Mouse (Mus musculus) CH12.LX (cell line): ENCODE measurements around the gene Ift43. TPM values are rescaled to one million over a fixed set of nuclear protein-coding genes. Genes with fewer than 3 reads are reported as not detected.

Experiments used
- DNase-seq: peaks from one replicate; pipeline ENCODE4 v3.0.0-alpha.2; 2013; ENCODE audit errors: extremely low read depth
- H3K27ac ChIP-seq: 2 replicates; pipeline ENCODE4 v1.5.1; 2012; ENCODE audit warnings: low read depth, mild to moderate bottlenecking, control low read depth, moderate library complexity; ENCODE audit not compliant: insufficient read depth
- H3K27me3 ChIP-seq: replicated peaks from 2 replicates; pipeline ENCODE3; 2012; ENCODE audit warnings: inconsistent platforms
- H3K36me3 ChIP-seq, 2 experiments: replicated peaks in 1 of 2; 2 replicates each; pipeline versions ENCODE3 to v1.6.1; 2012; ENCODE audit warnings: inconsistent platforms in 1 of 2, low read length in 1 of 2, mild to moderate bottlenecking in 1 of 2, mixed read lengths in 1 of 2, moderate library complexity in 1 of 2; ENCODE audit not compliant: control insufficient read depth in 1 of 2, insufficient read depth in 1 of 2
- H3K4me1 ChIP-seq, 2 experiments: 2 replicates each; pipeline ENCODE4 v1.6.1; 2012; ENCODE audit warnings: inconsistent platforms in 1 of 2, moderate library complexity in 1 of 2; ENCODE audit not compliant: insufficient read depth in 2 of 2, control insufficient read depth in 1 of 2
- H3K4me2 ChIP-seq: 2 replicates; pipeline ENCODE4 v1.6.1; 2012; ENCODE audit warnings: low read depth, mild to moderate bottlenecking, control low read depth; ENCODE audit not compliant: poor library complexity, insufficient read depth, severe bottlenecking
- H3K4me3 ChIP-seq, 3 experiments: fragments of 150-350 bp in 1 of 3; sonication (generic) in 1 of 3; replicated peaks in 1 of 3; 2 replicates each; pipeline versions ENCODE3 to v1.5.1; 2011 to 2012; ENCODE audit warnings: low read depth in 2 of 3, low read length in 2 of 3, mild to moderate bottlenecking in 2 of 3, moderate library complexity in 2 of 3, control low read depth in 1 of 3, improper control_type of control experiment in 1 of 3, inconsistent platforms in 1 of 3, mixed read lengths in 1 of 3; ENCODE audit not compliant: poor library complexity in 1 of 3
- H3K79me2 ChIP-seq: replicated peaks from 2 replicates; pipeline ENCODE4 v1.6.1; 2012; ENCODE audit warnings: mild to moderate bottlenecking, moderate library complexity; ENCODE audit not compliant: control insufficient read depth, poor library complexity, insufficient read depth, severe bottlenecking; ENCODE audit errors: extremely low read depth
- H3K9ac ChIP-seq: 2 replicates; pipeline ENCODE4 v1.6.1; 2012; ENCODE audit warnings: low read depth, mild to moderate bottlenecking, control low read depth, moderate library complexity; ENCODE audit not compliant: insufficient read depth
- H3K9me3 ChIP-seq: replicated peaks from 2 replicates; pipeline ENCODE3; 2012; ENCODE audit warnings: low read length, inconsistent platforms, mixed read lengths
- BHLHE40 ChIP-seq: IDR thresholded peaks from 2 replicates; pipeline ENCODE4 v1.6.1; 2011; ENCODE audit warnings: mild to moderate bottlenecking, low read depth, low read length, improper control_type of control experiment
- CHD2 ChIP-seq: IDR thresholded peaks from 2 replicates; pipeline ENCODE4 v1.6.1; 2011; ENCODE audit warnings: low read length, improper control_type of control experiment
- ELF1 ChIP-seq: IDR thresholded peaks from 2 replicates; pipeline ENCODE4 v1.6.1; 2014; ENCODE audit warnings: low read depth, mild to moderate bottlenecking, inconsistent platforms, low read length, improper control_type of control experiment
- GABPA ChIP-seq: IDR thresholded peaks from 2 replicates; pipeline ENCODE4 v1.6.1; 2012; ENCODE audit warnings: low read depth, low read length, improper control_type of control experiment, inconsistent platforms; ENCODE audit not compliant: insufficient replicate concordance
- JUN ChIP-seq: IDR thresholded peaks from 2 replicates; pipeline ENCODE4 v1.6.1; 2011; ENCODE audit warnings: low read depth, mild to moderate bottlenecking, low read length, improper control_type of control experiment, moderate library complexity; ENCODE audit not compliant: insufficient read depth
- MAX ChIP-seq: IDR thresholded peaks from 2 replicates; pipeline ENCODE4 v1.6.1; 2011; ENCODE audit warnings: low read length, improper control_type of control experiment
- MAZ ChIP-seq: IDR thresholded peaks from 2 replicates; pipeline ENCODE4 v1.6.1; 2012; ENCODE audit warnings: low read depth, mild to moderate bottlenecking, inconsistent platforms, low read length, improper control_type of control experiment, moderate library complexity
- MXI1 ChIP-seq: IDR thresholded peaks from 2 replicates; pipeline ENCODE4 v1.6.1; 2011; ENCODE audit warnings: mild to moderate bottlenecking, low read depth, low read length, improper control_type of control experiment
- MYC ChIP-seq: IDR thresholded peaks from 2 replicates; pipeline ENCODE4 v1.6.1; 2011; ENCODE audit warnings: low read depth, mild to moderate bottlenecking, improper control_type of control experiment, low read length
- NELFE ChIP-seq: IDR thresholded peaks from 2 replicates; pipeline ENCODE4 v1.6.1; 2011; ENCODE audit warnings: low read depth, low read length, improper control_type of control experiment
- PAX5 ChIP-seq: IDR thresholded peaks from 2 replicates; pipeline ENCODE4 v1.6.1; 2012; ENCODE audit warnings: low read length, inconsistent platforms, mixed read lengths
- POLR2AphosphoS2 ChIP-seq: IDR thresholded peaks from 2 replicates; pipeline ENCODE4 v1.6.1; 2011; ENCODE audit warnings: low read depth, low read length, improper control_type of control experiment
- RCOR1 ChIP-seq: conservative IDR thresholded peaks from 2 replicates; pipeline ENCODE4 v1.6.1; 2012; ENCODE audit warnings: low read depth, mild to moderate bottlenecking, inconsistent platforms, low read length, improper control_type of control experiment
- SIN3A ChIP-seq: IDR thresholded peaks from 2 replicates; pipeline ENCODE4 v1.6.1; 2012; ENCODE audit warnings: low read length, improper control_type of control experiment, inconsistent platforms
- SMC3 ChIP-seq: IDR thresholded peaks from 2 replicates; pipeline ENCODE4 v1.6.1; 2011; ENCODE audit warnings: low read depth, low read length, improper control_type of control experiment
- ZKSCAN1 ChIP-seq: IDR thresholded peaks from 2 replicates; pipeline ENCODE4 v1.6.1; 2012; ENCODE audit warnings: low read depth, inconsistent platforms, low read length, improper control_type of control experiment, borderline replicate concordance
- ZNF384 ChIP-seq: IDR thresholded peaks from 2 replicates; pipeline ENCODE4 v1.6.1; 2012; ENCODE audit warnings: low read depth, low read length, improper control_type of control experiment, inconsistent platforms
- dilution Hi-C: fragments of 300-500 bp; cut with MboI; formaldehyde crosslinking; loops from 2 replicates; pipeline ENCODE4 v1.14.3; 2020; ENCODE audit warnings: low sequenced_read_pairs; ENCODE audit not compliant: extremely low pct_unique_long_range_greater_than_20kb, extremely low pct_ligation_motif_present
- in situ Hi-C: fragments of 300-500 bp; cut with MboI; formaldehyde crosslinking; loops from 3 replicates; pipeline ENCODE4 v1.14.3; 2019; ENCODE audit warnings: low sequenced_read_pairs, low pct_ligation_motif_present, low pct_unique_long_range_greater_than_20kb, mixed read lengths
- polyA plus RNA-seq: library from polyadenylated mRNA; unstranded; fragments of >175 nt; gene quantifications from 2 replicates; pipeline ENCODE4 v1.2.1, GENCODE M21; 2012; ENCODE audit warnings: low read depth; ENCODE audit not compliant: insufficient read length
- total RNA-seq, 2 experiments: library from RNA; depleted of rRNA; stranded (reverse); fragments of 300-350 nt in 1 of 2; fragments of >200 nt in 1 of 2; gene quantifications; 2 replicates each; pipeline ENCODE4 v1.2.3; 2012 to 2014

Gene Ift43
- total and polyA plus RNA-seq, 3 experiments = 2.0 to 8.6 (median 2.8) TPM

DNA sequence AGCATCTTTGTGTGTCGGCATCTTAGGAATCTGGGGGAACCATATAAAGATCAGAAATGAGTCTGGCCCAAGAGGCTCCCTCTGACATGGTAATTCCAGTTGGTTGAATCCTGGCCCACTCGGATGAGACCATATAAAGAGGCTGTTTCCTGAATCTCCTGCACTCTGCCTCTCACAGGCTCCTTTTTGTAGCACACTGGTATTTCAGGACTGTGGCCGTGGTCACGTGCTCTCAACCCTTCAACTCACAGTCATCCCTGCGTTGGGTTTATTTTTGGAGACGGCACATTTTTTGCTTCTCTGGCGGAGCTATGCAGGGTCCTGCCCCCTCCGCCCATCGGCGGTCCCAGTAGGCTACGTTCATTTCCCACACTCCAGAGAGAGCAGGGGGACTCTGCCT is 22.0 kb downstream of the Ift43 start:
- Histone ChIP-seq H3K36me3 (no peaks in the 10 kb centered on the region), H3K9ac (no peak overlapping the region)
- DNase-seq = no peak
- TF ChIP-seq SMC3 = no peak
- TF ChIP-seq PAX5 = no peak
- TF ChIP-seq ELF1 = no peak
- TF ChIP-seq GABPA = no peak
- no peak for TF ChIP-seq NELFE
- TF ChIP-seq SIN3A = no peak
- no peak for TF ChIP-seq MAX
- TF ChIP-seq RCOR1 = no peak
- TF ChIP-seq ZKSCAN1 = no peak
- TF ChIP-seq ZNF384 = no peak
- TF ChIP-seq BHLHE40 = no peak
- TF ChIP-seq, all 38 proteins: peak for 0
- no peaks in the 10 kb centered on the region for H3K79me2 ChIP-seq
- H3K4me2 ChIP-seq = no peak overlapping the region
- H3K27ac ChIP-seq = no peak overlapping the region
- no peak overlapping the region for H3K4me3 ChIP-seq
- H3K27me3 ChIP-seq = no peaks in the 10 kb centered on the region
- peaks cover 0 to 15% of the 10 kb centered on the region in 2 experiments; a peak in 2 of 4 replicates for H3K4me1 ChIP-seq
- H3K9me3 ChIP-seq = no peaks in the 10 kb centered on the region
- in situ Hi-C loops (no loop called here), dilution Hi-C loops (no loop called here)

DNA sequence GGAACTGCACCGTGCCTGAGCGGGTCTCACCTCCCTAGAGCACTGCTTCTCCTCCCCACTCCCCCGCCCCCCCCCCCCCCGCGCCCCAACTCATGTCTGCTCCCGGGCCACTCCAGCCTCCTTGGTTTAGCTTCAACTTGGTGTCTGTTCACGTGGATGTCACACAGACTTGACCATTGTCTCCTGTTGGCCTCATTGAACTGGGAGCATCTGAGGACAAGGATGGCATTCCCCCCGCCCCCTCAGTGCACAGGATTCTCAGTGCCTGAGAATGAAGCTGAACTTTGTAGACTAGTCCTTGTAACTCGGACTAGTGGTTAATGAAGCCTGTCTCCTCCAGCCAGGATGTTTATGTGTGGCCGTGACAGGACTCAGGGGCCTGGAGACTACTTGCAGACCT is 23.2 kb downstream of the Ift43 start:
- Histone ChIP-seq H3K4me2 (no peak overlapping the region), H3K79me2 (no peaks in the 10 kb centered on the region), H3K36me3 (no peaks in the 10 kb centered on the region), H3K9me3 (no peaks in the 10 kb centered on the region), H3K4me1 (peaks cover 0 to 25% of the 10 kb centered on the region in 2 experiments; a peak in 2 of 4 replicates), H3K27ac (no peak overlapping the region), H3K9ac (no peak overlapping the region), H3K27me3 (no peaks in the 10 kb centered on the region), H3K4me3 (no peak overlapping the region)
- no peak for DNase-seq
- TF ChIP-seq CHD2 (no peak), ZKSCAN1 (no peak), GABPA (no peak), MYC (no peak), JUN (no peak), MXI1 (no peak), NELFE (no peak)
- in situ Hi-C loops = no loop called here
- dilution Hi-C loops = no loop called here

DNA sequence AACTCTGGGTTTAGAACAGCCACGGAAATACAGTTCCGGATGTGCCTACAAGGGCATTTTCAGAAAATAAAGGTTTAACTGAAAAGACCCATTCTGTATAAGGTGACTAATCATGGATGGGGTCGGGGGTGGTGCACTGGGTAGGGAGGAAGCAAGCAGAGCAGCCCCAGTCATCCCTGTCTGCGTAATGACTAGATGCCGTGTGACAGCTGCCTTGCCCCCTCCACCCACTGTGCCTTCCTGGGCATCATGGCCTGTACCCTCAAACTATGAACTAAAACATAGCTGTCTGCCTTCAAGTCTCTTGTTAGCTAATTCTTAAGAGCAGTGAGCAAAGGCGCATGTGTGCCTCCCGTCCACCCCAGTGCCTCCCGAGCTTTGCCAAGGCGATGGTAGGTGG is 23.7 kb downstream of the Ift43 start:
- no peak overlapping the region for H3K4me2 ChIP-seq
- no peaks in the 10 kb centered on the region for H3K79me2 ChIP-seq
- peaks cover 0 to 25% of the 10 kb centered on the region in 2 experiments; a peak in 2 of 4 replicates for H3K4me1 ChIP-seq
- H3K27ac ChIP-seq = no peak overlapping the region
- in situ Hi-C loops = no loop called here
- H3K36me3 ChIP-seq = no peaks in the 10 kb centered on the region
- no peak overlapping the region for H3K4me3 ChIP-seq
- H3K9ac ChIP-seq = no peak overlapping the region
- dilution Hi-C loops = no loop called here
- TF ChIP-seq MAZ = no peak
- no peak for TF ChIP-seq POLR2AphosphoS2
- no peaks in the 10 kb centered on the region for H3K27me3 ChIP-seq
- H3K9me3 ChIP-seq = no peaks in the 10 kb centered on the region
- no peak for DNase-seq
